In genomic region chr13:98667316-98667715, GRCm38 (mm10) we compare ENCODE assay signal across 23 mouse cellular contexts. TPM values are rescaled to one million over a fixed set of nuclear protein-coding genes. Genes with fewer than 3 reads are reported as not detected.
DNase-seq lines count a peak whose midpoint lies in the region; ATAC-seq lines count a peak whose summit lies in the region.
"Had no signal": no experiment of that assay in that cellular context is flagged by ENCODE, and none has a peak within 500 bp of the region (broad histone marks: within the 10 kb centered on the region; RNA-seq: fewer than 3 reads in every experiment).

No protein-coding gene starts in this region.

- H3K27me3 ChIP-seq in embryonic facial prominence, embryonic 14.5 days (replicated peaks; ENCODE audit: control insufficient read depth, insufficient read depth, low read length) = no peaks in the 10 kb centered on the region
- no peaks in the 10 kb centered on the region for H3K27me3 ChIP-seq in embryonic facial prominence, embryonic 10.5 days (replicated peaks; ENCODE audit: low read depth, poor library complexity, severe bottlenecking)
- no peaks in the 10 kb centered on the region for H3K27me3 ChIP-seq in kidney, embryonic 16.5 days (ENCODE audit: insufficient read depth, low read length)
- H3K27me3 ChIP-seq: hindbrain, embryonic 15.5 days; midbrain, embryonic 12.5 days had no signal

- no peak overlapping the region for H3K27ac ChIP-seq in embryonic facial prominence, embryonic 14.5 days (replicated peaks; ENCODE audit: low read depth, low read length)
- no peak overlapping the region for H3K27ac ChIP-seq in embryonic facial prominence, embryonic 10.5 days (replicated peaks)
- H3K27ac ChIP-seq in kidney, embryonic 16.5 days (ENCODE audit: low read length) = no peak overlapping the region
- H3K27ac ChIP-seq: forebrain, embryonic 10.5 days; hindbrain, embryonic 15.5 days; kidney, postnatal 0 days; left cerebral cortex, adult 2 months; liver, embryonic 14.5 days; midbrain, embryonic 12.5 days had no signal

- no peak overlapping the region for H3K4me3 ChIP-seq in embryonic facial prominence, embryonic 14.5 days (ENCODE audit: low read depth, low read length)
- no peak overlapping the region for H3K4me3 ChIP-seq in embryonic facial prominence, embryonic 10.5 days
- H3K4me3 ChIP-seq in kidney, embryonic 16.5 days (ENCODE audit: low read length) = no peak overlapping the region
- H3K4me3 ChIP-seq: forebrain, embryonic 10.5 days; hindbrain, embryonic 15.5 days; left cerebral cortex, adult 2 months; midbrain, embryonic 12.5 days had no signal

- 0 out of 2 replicates have a peak, but pooled peaks have one; percentile 15 for ATAC-seq in embryonic facial prominence, embryonic 14.5 days (ENCODE audit: low read depth)
- peak; percentile 12; the same call in 1 of the 2 replicates for ATAC-seq in kidney, embryonic 16.5 days (ENCODE audit: low FRiP score, low TSS enrichment)
- ATAC-seq: forebrain, postnatal 0 days had no signal

- no peak for DNase-seq in embryonic facial prominence, embryonic 14.5 days (ENCODE audit: low spot score)
- no peak for DNase-seq in embryonic facial prominence, embryonic 10.5 days (ENCODE audit: low spot score)
- DNase-seq in kidney, adult 8-10 months = peak; percentile 64 to 65
- DNase-seq in kidney, postnatal 10 days = no peak
- no peak for DNase-seq in Muller cell, postnatal 12 days (ENCODE audit: inconsistent ontology term)
- DNase-seq in cerebellum, postnatal 10 days = no peak
- DNase-seq: adrenal gland, postnatal 36 days; cerebellum, adult 9-10 months; forebrain, postnatal 0 days; gastrocnemius, postnatal 25 days; lung, embryonic 14.5 days; right cerebral cortex, postnatal 14 days; thymus, postnatal 25 days had no signal

- no peak overlapping the region for H3K9ac ChIP-seq in embryonic facial prominence, embryonic 14.5 days (ENCODE audit: low read depth, low read length)
- no peak overlapping the region for H3K9ac ChIP-seq in kidney, embryonic 16.5 days (replicated peaks; ENCODE audit: low read length)
- H3K9ac ChIP-seq: forebrain, postnatal 0 days; hindbrain, embryonic 15.5 days; liver, embryonic 14.5 days; lung, embryonic 14.5 days; midbrain, embryonic 12.5 days had no signal

- 0 out of 2 replicates have a peak, but pooled peaks cover 4% of the 10 kb centered on the region for H3K9me3 ChIP-seq in embryonic facial prominence, embryonic 14.5 days (ENCODE audit: control insufficient read depth, low read length)
- no peaks in the 10 kb centered on the region for H3K9me3 ChIP-seq in embryonic facial prominence, embryonic 10.5 days
- H3K9me3 ChIP-seq in kidney, embryonic 16.5 days (ENCODE audit: low read length) = peaks cover 5% of the 10 kb centered on the region
- H3K9me3 ChIP-seq: forebrain, embryonic 10.5 days; hindbrain, embryonic 15.5 days; midbrain, embryonic 12.5 days had no signal

- H3K4me2 ChIP-seq in embryonic facial prominence, embryonic 14.5 days (ENCODE audit: low read depth, low read length) = no peak overlapping the region
- H3K4me2 ChIP-seq in kidney, embryonic 16.5 days (replicated peaks; ENCODE audit: low read depth, low read length) = no peak overlapping the region
- H3K4me2 ChIP-seq: hindbrain, embryonic 15.5 days; lung, embryonic 14.5 days; midbrain, embryonic 12.5 days had no signal

- 62% methylated on average over 3 of the region's 3 CpGs for WGBS in embryonic facial prominence, embryonic 14.5 days
- 85% methylated on average over 3 of the region's 3 CpGs for WGBS in embryonic facial prominence, embryonic 10.5 days
- 77% methylated on average over 3 of the region's 3 CpGs for WGBS in kidney, embryonic 16.5 days

- H3K36me3 ChIP-seq in embryonic facial prominence, embryonic 14.5 days (ENCODE audit: control insufficient read depth, insufficient read depth, low read length) = no peaks in the 10 kb centered on the region
- H3K36me3 ChIP-seq in embryonic facial prominence, embryonic 10.5 days (replicated peaks) = no peaks in the 10 kb centered on the region
- H3K36me3 ChIP-seq in kidney, embryonic 16.5 days (ENCODE audit: insufficient read depth, low read length) = no peaks in the 10 kb centered on the region
- H3K36me3 ChIP-seq: forebrain, embryonic 10.5 days; hindbrain, embryonic 15.5 days; midbrain, embryonic 12.5 days had no signal

- no peaks in the 10 kb centered on the region; the same call in 1 of the 2 replicates for H3K4me1 ChIP-seq in embryonic facial prominence, embryonic 14.5 days (ENCODE audit: control insufficient read depth, insufficient read depth, low read length)
- H3K4me1 ChIP-seq in embryonic facial prominence, embryonic 10.5 days = no peaks in the 10 kb centered on the region
- H3K4me1 ChIP-seq in kidney, embryonic 16.5 days (ENCODE audit: insufficient read depth, low read length) = no peaks in the 10 kb centered on the region
- H3K4me1 ChIP-seq: forebrain, embryonic 10.5 days; hindbrain, embryonic 15.5 days; midbrain, embryonic 12.5 days had no signal

RNA-seq across cellular contexts. Expression of gene Tmem171, which starts 27.3 kb away (rescaled TPM):
- polyA plus RNA-seq in embryonic facial prominence, embryonic 14.5 days (2014; fragmentation: Nextera tagmentation; extraction: Ambion mirVana) = 0.35 and 0.57 TPM in 2 replicates
- not detected in 2 replicates for polyA plus RNA-seq in embryonic facial prominence, embryonic 10.5 days (2016; fragmentation: Nextera tagmentation; extraction: Ambion mirVana)
- 9.0 and 10.5 TPM in 2 replicates for polyA plus RNA-seq in kidney, embryonic 16.5 days (2015; fragmentation: Nextera tagmentation; extraction: Ambion mirVana)
- polyA plus RNA-seq: forebrain, embryonic 10.5 days; forebrain, postnatal 0 days; hindbrain, embryonic 15.5 days; midbrain, embryonic 12.5 days had no signal

RNA-seq across cellular contexts. Expression of gene Tmem174, which starts 30.1 kb away (rescaled TPM):
- polyA plus RNA-seq in embryonic facial prominence, embryonic 14.5 days (2014; fragmentation: Nextera tagmentation; extraction: Ambion mirVana) = not detected in 2 replicates
- not detected in 2 replicates for polyA plus RNA-seq in embryonic facial prominence, embryonic 10.5 days (2016; fragmentation: Nextera tagmentation; extraction: Ambion mirVana)
- 41.1 and 44.3 TPM in 2 replicates for polyA plus RNA-seq in kidney, embryonic 16.5 days (2015; fragmentation: Nextera tagmentation; extraction: Ambion mirVana)
- polyA plus RNA-seq: forebrain, embryonic 10.5 days; forebrain, postnatal 0 days; heart, embryonic 16.5 days; hindbrain, embryonic 15.5 days; limb, embryonic 14.5 days; liver, embryonic 14.5 days; midbrain, embryonic 12.5 days; testis, adult 2 months had no signal

Comparison
In these comparisons a context has a peak if more than half of its experiments do, and no peak if none do; other contexts are left out.
1. DNase-seq: peak in kidney, adult 8-10 months (2 of 2); none in embryonic facial prominence, embryonic 14.5 days (single experiment), embryonic facial prominence, embryonic 10.5 days (single experiment), kidney, postnatal 10 days (single experiment), Muller cell, postnatal 12 days (single experiment) and cerebellum, postnatal 10 days (0 of 2).
2. RNA of gene Tmem174, which starts 30.1 kb away (polyA plus RNA-seq): 41.1 to 44.3 TPM in kidney, embryonic 16.5 days; not detected in embryonic facial prominence, embryonic 14.5 days and not detected in embryonic facial prominence, embryonic 10.5 days; every median in the first group is over 10 times any median in the second.